Mouse (Mus musculus): ENCODE results near the gene Igf1r. TPM values are rescaled to one million over a fixed set of nuclear protein-coding genes. Genes with fewer than 3 reads are reported as not detected.
A peak's percentile ranks its signal among the peaks of the same experiment; 100 is the strongest.

Gene Igf1r
- polyA plus RNA-seq (2016; fragmentation: Nextera tagmentation; extraction: Ambion mirVana), result 25.6 and 27.5 TPM in 2 replicates

DNA sequence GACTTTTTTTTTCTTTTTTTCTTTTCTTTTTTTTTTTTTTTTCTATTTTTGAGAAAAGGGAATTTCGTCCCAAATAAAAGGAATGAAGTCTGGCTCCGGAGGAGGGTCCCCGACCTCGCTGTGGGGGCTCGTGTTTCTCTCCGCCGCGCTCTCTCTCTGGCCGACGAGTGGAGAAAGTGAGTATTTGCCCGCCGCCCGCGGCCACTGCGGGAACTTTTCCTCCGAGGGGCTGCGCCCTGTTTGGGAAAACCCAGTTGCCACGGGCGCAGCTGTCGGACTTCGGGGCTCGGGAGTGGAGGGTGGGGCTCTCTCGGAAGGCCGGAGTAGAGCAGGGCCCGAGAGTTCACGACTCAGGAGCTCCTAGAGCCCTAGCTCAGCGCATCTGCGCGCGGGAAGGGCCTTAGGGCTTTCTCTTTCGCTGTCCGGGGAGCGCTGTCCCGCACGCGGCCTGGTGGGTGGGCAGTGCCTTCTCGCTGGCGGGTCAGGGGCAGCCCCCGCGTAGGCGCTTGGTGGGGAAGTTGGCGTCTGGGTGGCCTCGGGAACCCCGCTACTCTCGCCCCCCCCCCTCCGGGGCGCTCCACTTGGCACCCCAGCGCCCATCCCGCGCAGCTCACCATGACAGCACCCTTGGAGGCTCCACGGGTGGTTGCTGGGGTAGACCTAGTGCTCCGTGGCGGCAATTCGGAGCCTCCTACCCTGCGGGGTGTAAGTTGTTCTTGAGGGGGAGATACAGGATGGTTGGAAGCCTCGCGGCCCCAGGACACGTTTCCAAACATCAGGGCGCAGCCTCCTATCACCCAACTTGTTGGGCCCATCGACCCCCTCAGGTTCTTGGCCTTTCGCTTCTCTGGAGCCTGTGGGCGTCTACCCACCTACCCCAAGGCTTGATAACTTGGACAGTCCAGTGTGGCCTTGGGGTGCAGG lies at the start of gene Igf1r:
Igf1r (plus strand) TSS at position 51 of the 924 bp plus-strand sequence.
- peak within 1 kb of the TSS; percentile 100 for H3K27ac ChIP-seq (ENCODE audit: poor library complexity, severe bottlenecking)
- no peaks in the 10 kb centered on the region for H3K36me3 ChIP-seq
- no peaks in the 10 kb centered on the region for H3K9me3 ChIP-seq (replicated peaks)
- peak within 1 kb of the TSS; percentile 98 for H3K9ac ChIP-seq
- peak within 1 kb of the TSS; percentile 93 for H3K4me2 ChIP-seq
- H3K4me1 ChIP-seq (replicated peaks), result peaks cover 31% of the 10 kb centered on the region
- peak within 1 kb of the TSS; percentile 94 for H3K4me3 ChIP-seq
- H3K27me3 ChIP-seq (replicated peaks), result no peaks in the 10 kb centered on the region
- no peak for ATAC-seq (ENCODE audit: insufficient number of reproducible peaks, low FRiP score)
- under 1% methylated on average over 60 of the region's 62 CpGs for WGBS

DNA sequence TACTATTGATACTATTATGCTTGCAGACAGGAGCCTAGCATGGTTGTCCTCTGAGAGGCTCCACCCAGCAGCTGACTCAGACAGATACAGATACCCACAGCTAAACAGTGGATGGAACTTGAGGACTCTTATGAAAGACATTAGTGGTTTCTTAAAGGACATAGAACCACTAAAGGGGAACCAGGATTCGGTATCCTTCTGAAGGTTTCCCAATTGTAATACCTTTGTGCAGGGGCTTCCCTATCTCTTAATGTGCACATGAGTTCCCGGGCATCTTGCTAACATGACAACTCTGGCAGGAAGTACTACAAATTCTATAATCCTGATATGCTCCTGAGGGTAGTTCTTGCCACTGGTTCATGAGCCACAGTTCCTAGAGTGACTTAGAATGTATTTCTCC lies 46.3 kb upstream of the Igf1r start:
- no peak for ATAC-seq (ENCODE audit: insufficient number of reproducible peaks, low FRiP score)
- Histone ChIP-seq H3K4me3 (no peak overlapping the region), H3K27ac (ENCODE audit: poor library complexity, severe bottlenecking) (no peak overlapping the region), H3K27me3 (replicated peaks) (no peaks in the 10 kb centered on the region), H3K9me3 (replicated peaks) (no peaks in the 10 kb centered on the region), H3K4me2 (no peak overlapping the region), H3K4me1 (replicated peaks) (peaks cover 24% of the 10 kb centered on the region), H3K9ac (no peak overlapping the region), H3K36me3 (no peaks in the 10 kb centered on the region)
- 78% methylated on average over 2 of the region's 2 CpGs for WGBS

DNA sequence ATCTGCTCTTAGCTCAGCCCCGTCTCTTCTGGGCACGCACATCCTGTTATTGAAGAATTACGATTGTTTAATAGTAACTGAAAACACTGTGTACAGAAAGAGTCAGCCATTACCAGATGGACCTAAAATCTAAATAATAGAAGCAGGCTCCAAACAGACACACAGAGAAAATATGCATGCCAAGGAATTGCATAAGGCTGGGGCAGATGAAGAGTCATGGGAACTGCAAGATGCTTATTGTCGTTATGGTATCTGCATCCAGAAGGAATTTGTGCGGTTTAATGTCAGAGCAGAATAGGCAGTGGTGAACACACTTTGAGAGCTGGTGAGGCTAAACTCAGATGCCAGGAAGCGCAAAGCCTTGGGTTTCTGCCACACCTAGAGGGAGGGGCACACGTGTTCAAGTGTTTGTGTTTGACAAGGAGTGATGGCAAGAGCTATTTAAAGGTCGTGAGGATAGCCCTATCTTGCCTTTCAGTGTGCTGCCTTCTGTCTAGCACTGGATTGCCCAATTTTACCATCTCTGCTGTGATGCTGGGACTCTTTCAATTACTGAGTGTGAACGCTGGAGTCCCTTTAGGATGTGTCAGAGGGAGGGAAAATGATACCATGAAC lies 44.7 kb upstream of the Igf1r start:
- ATAC-seq (ENCODE audit: insufficient number of reproducible peaks, low FRiP score), result no peak

GRCm38 (mm10) chr7:67910528-67910927 lies 42.1 kb upstream of the Igf1r start:
- Histone ChIP-seq H3K36me3 (no peaks in the 10 kb centered on the region), H3K27me3 (replicated peaks) (no peaks in the 10 kb centered on the region), H3K4me3 (no peak overlapping the region), H3K4me2 (peak overlapping the region; percentile 38), H3K4me1 (replicated peaks) (peaks cover 29% of the 10 kb centered on the region), H3K9ac (no peak overlapping the region), H3K27ac (ENCODE audit: poor library complexity, severe bottlenecking) (peak overlapping the region; percentile 80), H3K9me3 (replicated peaks) (no peaks in the 10 kb centered on the region)
- ATAC-seq (ENCODE audit: insufficient number of reproducible peaks, low FRiP score), result 0 out of 2 replicates have a peak, but pooled peaks have one; percentile 51
- 21% methylated on average over 10 of the region's 10 CpGs for WGBS

More for the DNA sequence above, 44.7 kb upstream of the Igf1r start:
- Histone ChIP-seq H3K4me1 (replicated peaks) (peaks cover 30% of the 10 kb centered on the region), H3K9me3 (replicated peaks) (no peaks in the 10 kb centered on the region), H3K9ac (no peak overlapping the region), H3K4me2 (no peak overlapping the region), H3K36me3 (no peaks in the 10 kb centered on the region), H3K27ac (ENCODE audit: poor library complexity, severe bottlenecking) (no peak overlapping the region), H3K4me3 (no peak overlapping the region), H3K27me3 (replicated peaks) (no peaks in the 10 kb centered on the region)
- 63% methylated on average over 9 of the region's 9 CpGs for WGBS

GRCm38 (mm10) chr7:67910947-67911346 lies 41.7 kb upstream of the Igf1r start:
- no peak overlapping the region for H3K4me3 ChIP-seq
- H3K27ac ChIP-seq (ENCODE audit: poor library complexity, severe bottlenecking), result peak overlapping the region; percentile 80
- H3K9me3 ChIP-seq (replicated peaks), result no peaks in the 10 kb centered on the region
- H3K9ac ChIP-seq, result 0 out of 2 replicates have a peak overlapping the region, but pooled peaks have one; percentile 13
- H3K4me1 ChIP-seq (replicated peaks), result peaks cover 33% of the 10 kb centered on the region
- 16% methylated on average over 3 of the region's 3 CpGs for WGBS
- H3K36me3 ChIP-seq, result no peaks in the 10 kb centered on the region
- peak overlapping the region; percentile 38; the same call in 1 of the 2 replicates for H3K4me2 ChIP-seq
- ATAC-seq (ENCODE audit: insufficient number of reproducible peaks, low FRiP score), result peak; percentile 57; the same call in 1 of the 2 replicates
- no peaks in the 10 kb centered on the region for H3K27me3 ChIP-seq (replicated peaks)

GRCm38 (mm10) chr7:67911841-67912240 lies 40.8 kb upstream of the Igf1r start:
- no peaks in the 10 kb centered on the region for H3K9me3 ChIP-seq (replicated peaks)
- H3K27ac ChIP-seq (ENCODE audit: poor library complexity, severe bottlenecking), result peak overlapping the region; percentile 44; the same call in 1 of the 2 replicates
- H3K36me3 ChIP-seq, result no peaks in the 10 kb centered on the region
- H3K4me3 ChIP-seq, result no peak overlapping the region
- ATAC-seq (ENCODE audit: insufficient number of reproducible peaks, low FRiP score), result no peak
- H3K9ac ChIP-seq, result no peak overlapping the region
- WGBS, result 53% methylated on average over 6 of the region's 6 CpGs
- H3K4me1 ChIP-seq (replicated peaks), result peaks cover 42% of the 10 kb centered on the region
- H3K27me3 ChIP-seq (replicated peaks), result no peaks in the 10 kb centered on the region
- H3K4me2 ChIP-seq, result no peak overlapping the region

GRCm38 (mm10) chr7:67916960-67917359 lies 35.7 kb upstream of the Igf1r start:
- 27% methylated on average over 8 of the region's 8 CpGs for WGBS
- Histone ChIP-seq H3K9me3 (replicated peaks) (no peaks in the 10 kb centered on the region), H3K4me2 (peak overlapping the region; percentile 26), H3K4me1 (replicated peaks) (peaks cover 48% of the 10 kb centered on the region), H3K27me3 (replicated peaks) (no peaks in the 10 kb centered on the region), H3K4me3 (no peak overlapping the region), H3K36me3 (no peaks in the 10 kb centered on the region), H3K9ac (no peak overlapping the region), H3K27ac (ENCODE audit: poor library complexity, severe bottlenecking) (peak overlapping the region; percentile 67)
- ATAC-seq (ENCODE audit: insufficient number of reproducible peaks, low FRiP score), result no peak

DNA sequence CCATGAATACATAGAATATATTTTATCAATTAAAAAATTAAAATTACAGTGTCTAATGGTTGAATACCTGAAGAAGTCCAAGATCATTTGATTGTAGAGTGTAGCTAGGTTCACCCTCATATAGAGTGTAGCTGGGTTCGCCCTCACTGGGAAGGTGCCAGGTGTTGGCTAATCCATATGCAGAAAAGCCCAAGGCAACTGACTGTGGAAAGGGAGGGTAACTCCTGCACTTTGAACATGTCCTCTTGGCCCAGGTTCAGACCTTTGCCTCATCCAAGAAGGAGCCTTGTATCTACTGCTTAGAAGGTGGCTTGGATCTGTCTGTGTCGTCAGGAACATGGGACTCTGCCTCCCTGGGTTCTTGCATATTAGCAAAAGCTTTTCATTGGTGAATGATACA lies 34.9 kb upstream of the Igf1r start:
- 78% methylated on average over 2 of the region's 2 CpGs for WGBS
- no peak overlapping the region for H3K27ac ChIP-seq (ENCODE audit: poor library complexity, severe bottlenecking)

GRCm38 (mm10) chr7:67919467-67919866 lies 33.2 kb upstream of the Igf1r start:
- H3K27me3 ChIP-seq (replicated peaks), result no peaks in the 10 kb centered on the region
- no peaks in the 10 kb centered on the region for H3K9me3 ChIP-seq (replicated peaks)
- WGBS, result 59% methylated on average over 3 of the region's 3 CpGs
- H3K36me3 ChIP-seq, result no peaks in the 10 kb centered on the region
- no peak overlapping the region for H3K4me2 ChIP-seq
- no peak for ATAC-seq (ENCODE audit: insufficient number of reproducible peaks, low FRiP score)
- no peak overlapping the region for H3K4me3 ChIP-seq
- H3K4me1 ChIP-seq (replicated peaks), result peaks cover 57% of the 10 kb centered on the region
- H3K9ac ChIP-seq, result no peak overlapping the region
- H3K27ac ChIP-seq (ENCODE audit: poor library complexity, severe bottlenecking), result 0 out of 2 replicates have a peak overlapping the region, but pooled peaks have one; percentile 5

More for the DNA sequence above, 34.9 kb upstream of the Igf1r start:
- ATAC-seq (ENCODE audit: insufficient number of reproducible peaks, low FRiP score), result no peak
- Histone ChIP-seq H3K4me2 (no peak overlapping the region), H3K27me3 (replicated peaks) (no peaks in the 10 kb centered on the region), H3K36me3 (no peaks in the 10 kb centered on the region), H3K4me1 (replicated peaks) (peaks cover 54% of the 10 kb centered on the region), H3K4me3 (no peak overlapping the region), H3K9ac (no peak overlapping the region), H3K9me3 (replicated peaks) (no peaks in the 10 kb centered on the region)

DNA sequence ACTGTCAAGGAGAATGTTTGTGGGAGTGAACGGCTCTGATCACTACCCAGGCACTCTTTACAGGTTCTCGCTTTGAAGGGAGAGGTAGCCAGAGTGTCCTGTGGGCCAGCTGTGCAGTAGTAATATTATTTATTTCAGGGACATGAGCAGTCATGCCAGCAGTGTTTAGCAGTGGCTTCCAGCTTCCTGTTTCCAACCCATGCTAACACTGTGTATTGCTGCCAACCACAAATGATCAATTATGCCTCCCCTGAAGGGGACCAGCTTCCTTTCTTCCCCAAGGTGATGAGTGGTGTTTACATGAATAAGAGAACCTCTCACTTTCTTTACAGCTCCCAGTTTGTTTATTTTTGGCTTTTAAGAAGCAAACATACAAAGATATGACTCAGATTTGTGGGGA lies 28.4 kb upstream of the Igf1r start:
- Histone ChIP-seq H3K9ac (no peak overlapping the region), H3K4me2 (no peak overlapping the region), H3K4me1 (replicated peaks) (peaks cover 25% of the 10 kb centered on the region), H3K27me3 (replicated peaks) (no peaks in the 10 kb centered on the region), H3K36me3 (no peaks in the 10 kb centered on the region), H3K27ac (ENCODE audit: poor library complexity, severe bottlenecking) (no peak overlapping the region), H3K9me3 (replicated peaks) (no peaks in the 10 kb centered on the region), H3K4me3 (no peak overlapping the region)
- 65% methylated on average over 2 of the region's 2 CpGs for WGBS
- ATAC-seq (ENCODE audit: insufficient number of reproducible peaks, low FRiP score), result no peak

GRCm38 (mm10) chr7:67930132-67930531 lies 22.5 kb upstream of the Igf1r start:
- WGBS, result 77% methylated on average over 3 of the region's 3 CpGs
- H3K27ac ChIP-seq (ENCODE audit: poor library complexity, severe bottlenecking), result no peak overlapping the region
- H3K9me3 ChIP-seq (replicated peaks), result 0 out of 2 replicates have a peak, but pooled peaks cover 3% of the 10 kb centered on the region
- ATAC-seq (ENCODE audit: insufficient number of reproducible peaks, low FRiP score), result no peak
- H3K27me3 ChIP-seq (replicated peaks), result no peaks in the 10 kb centered on the region
- no peaks in the 10 kb centered on the region; the same call in 1 of the 2 replicates for H3K4me1 ChIP-seq (replicated peaks)
- H3K4me3 ChIP-seq, result no peak overlapping the region
- H3K4me2 ChIP-seq, result no peak overlapping the region
- no peaks in the 10 kb centered on the region for H3K36me3 ChIP-seq
- H3K9ac ChIP-seq, result no peak overlapping the region
